Mouse (Mus musculus): ENCODE measurements around the gene Atp2b2.

Gene Atp2b2

GRCm38 (mm10) chr6:113942355-113942754, 100.1 kb downstream of the Atp2b2 start:
- DNase-seq (ENCODE audit: low read depth) = no peak

- no peak for DNase-seq (ENCODE audit: low read depth)
These were observed 101.1 kb downstream of the Atp2b2 start for GRCm38 (mm10) chr6:113941324-113941723.

- DNase-seq (ENCODE audit: low read depth) = no peak
These were observed 103.0 kb downstream of the Atp2b2 start for GRCm38 (mm10) chr6:113939442-113939841.

GRCm38 (mm10) chr6:113936811-113937508, 105.5 kb downstream of the Atp2b2 start:
- no peak for DNase-seq (ENCODE audit: low read depth)

GRCm38 (mm10) chr6:113936111-113936510, 106.3 kb downstream of the Atp2b2 start:
- no peak for DNase-seq (ENCODE audit: low read depth)

GRCm38 (mm10) chr6:113934692-113935091, 107.7 kb downstream of the Atp2b2 start:
- DNase-seq (ENCODE audit: low read depth) = no peak

- no peak for DNase-seq (ENCODE audit: low read depth)
These were observed 108.9 kb downstream of the Atp2b2 start for GRCm38 (mm10) chr6:113933261-113934151.

GRCm38 (mm10) chr6:113929191-113929875, 113.1 kb downstream of the Atp2b2 start:
- DNase-seq (ENCODE audit: low read depth) = no peak

GRCm38 (mm10) chr6:113923249-113923648, 119.2 kb downstream of the Atp2b2 start:
- DNase-seq (ENCODE audit: low read depth) = no peak

- DNase-seq (ENCODE audit: low read depth) = no peak
These were observed 121.9 kb downstream of the Atp2b2 start for GRCm38 (mm10) chr6:113920466-113920865.

GRCm38 (mm10) chr6:113912753-113913152, 129.7 kb downstream of the Atp2b2 start:
- DNase-seq (ENCODE audit: low read depth) = no peak

- no peak for DNase-seq (ENCODE audit: low read depth)
These were observed 131.3 kb downstream of the Atp2b2 start for GRCm38 (mm10) chr6:113911094-113911493.

- no peak for DNase-seq (ENCODE audit: low read depth)
These were observed 131.9 kb downstream of the Atp2b2 start for GRCm38 (mm10) chr6:113910411-113911055.

- DNase-seq (ENCODE audit: low read depth) = no peak
These were observed 132.6 kb downstream of the Atp2b2 start for GRCm38 (mm10) chr6:113909836-113910235.

- DNase-seq (ENCODE audit: low read depth) = no peak
These were observed 134.3 kb downstream of the Atp2b2 start for GRCm38 (mm10) chr6:113908066-113908465.

GRCm38 (mm10) chr6:113904406-113904805, 138.0 kb downstream of the Atp2b2 start:
- DNase-seq (ENCODE audit: low read depth) = no peak

- no peak for DNase-seq (ENCODE audit: low read depth)
These were observed 146.4 kb downstream of the Atp2b2 start for GRCm38 (mm10) chr6:113896023-113896422.

GRCm38 (mm10) chr6:113894008-113894407, 148.4 kb downstream of the Atp2b2 start:
- no peak for DNase-seq (ENCODE audit: low read depth)

GRCm38 (mm10) chr6:113892091-113892674, 150.2 kb downstream of the Atp2b2 start:
- no peak for DNase-seq (ENCODE audit: low read depth)

- no peak for DNase-seq (ENCODE audit: low read depth)
These were observed 151.0 kb downstream of the Atp2b2 start for GRCm38 (mm10) chr6:113891225-113891967.

GRCm38 (mm10) chr6:113890858-113891213, 151.6 kb downstream of the Atp2b2 start:
- DNase-seq (ENCODE audit: low read depth) = no peak
